Mouse (Mus musculus) naive thymus-derived CD4-positive, alpha-beta T cell, adult 2 months (primary cell): Measurements from ENCODE around the gene Rapgef2.

Experiments
- DNase-seq: peaks from one replicate; pipeline ENCODE4 v3.0.0-alpha.2; 2011; ENCODE audit warnings: low read depth

The Rapgef2 gene

DNA sequence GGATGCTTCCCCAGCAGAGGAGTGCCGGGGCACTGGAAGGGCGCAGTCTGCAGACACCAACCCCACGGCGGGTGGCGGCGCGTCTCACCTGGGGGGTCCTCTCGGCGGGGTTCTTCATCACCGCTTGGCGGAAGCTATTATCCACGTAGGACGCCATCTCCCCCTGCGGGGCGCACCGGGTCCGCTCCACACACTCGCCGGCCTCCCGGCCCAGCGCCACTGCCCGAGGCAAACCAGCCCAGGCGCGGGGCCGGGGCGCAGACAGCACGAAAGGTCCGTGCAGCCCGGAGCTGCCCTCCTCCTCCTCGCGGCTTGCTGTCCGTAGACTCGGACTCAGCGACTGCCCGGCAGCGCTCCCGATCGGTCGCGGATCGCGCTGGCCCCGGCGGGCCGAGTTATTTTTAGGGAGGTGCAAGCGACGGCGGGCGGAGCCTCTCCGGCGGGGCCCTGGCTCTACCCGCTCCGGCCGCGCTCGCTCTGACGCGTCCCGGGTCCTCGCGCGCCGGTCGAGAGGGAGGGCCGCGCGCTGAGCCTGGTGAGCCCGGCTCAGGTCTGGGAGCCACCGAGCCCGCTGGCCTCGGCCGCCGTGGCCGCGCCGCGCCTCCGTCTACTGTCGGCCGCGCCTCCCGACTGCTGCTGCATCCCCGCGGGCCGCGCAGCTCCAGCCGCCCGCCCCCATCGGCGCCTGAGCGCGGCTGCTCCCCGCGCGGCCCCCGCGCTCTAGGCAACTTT, at the start of gene Rapgef2:
Rapgef2 (minus strand) TSS at position 142 of the 732 bp plus-strand sequence.
- peak; percentile 64 for DNase-seq

DNA sequence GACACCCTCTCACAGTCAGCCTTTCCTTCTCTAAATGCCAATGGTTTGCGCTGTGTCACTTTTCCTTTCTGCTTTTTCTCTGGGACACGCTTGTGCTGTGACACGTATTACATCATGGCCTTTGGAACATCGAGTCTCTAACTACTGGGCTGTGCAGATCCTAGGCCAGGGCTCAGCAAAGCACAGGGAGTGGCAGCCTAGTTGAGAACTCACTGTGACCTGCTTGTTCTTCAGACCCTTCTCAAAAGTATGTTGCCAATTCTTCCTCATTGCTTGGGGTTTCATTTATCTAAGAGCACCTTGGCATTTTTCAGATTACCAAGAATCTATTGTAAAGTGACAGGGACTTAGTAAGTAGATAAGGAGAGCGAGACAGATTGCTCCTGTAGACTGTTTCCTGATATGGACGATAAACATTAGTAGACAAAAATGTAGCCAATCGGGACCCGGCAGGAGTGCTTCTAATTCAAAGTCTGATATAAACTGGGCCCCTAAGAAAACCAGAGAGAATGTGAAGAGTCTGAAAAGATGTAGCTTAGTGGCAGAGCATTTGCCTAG, 47.4 kb upstream of the Rapgef2 start:
- DNase-seq = no peak

DNA sequence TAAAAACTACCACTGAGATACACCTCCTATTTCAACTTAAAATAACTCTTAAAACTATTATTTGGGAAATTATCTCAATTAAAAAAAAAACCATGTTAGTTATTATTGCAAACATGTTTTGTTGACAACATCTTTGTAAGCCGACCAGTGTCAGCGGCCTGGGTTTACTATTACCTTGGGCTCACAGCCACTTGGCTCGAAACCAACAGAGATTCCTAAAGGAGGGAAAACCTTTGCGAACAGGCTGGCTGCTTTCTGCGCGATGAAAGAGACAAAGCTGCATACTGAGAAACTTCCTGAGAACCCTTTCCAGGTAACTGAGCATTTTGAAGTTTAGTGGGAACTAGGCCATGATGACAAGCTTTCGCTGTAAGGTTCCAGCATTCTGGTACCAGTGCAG, 46.7 kb upstream of the Rapgef2 start:
- no peak for DNase-seq

DNA sequence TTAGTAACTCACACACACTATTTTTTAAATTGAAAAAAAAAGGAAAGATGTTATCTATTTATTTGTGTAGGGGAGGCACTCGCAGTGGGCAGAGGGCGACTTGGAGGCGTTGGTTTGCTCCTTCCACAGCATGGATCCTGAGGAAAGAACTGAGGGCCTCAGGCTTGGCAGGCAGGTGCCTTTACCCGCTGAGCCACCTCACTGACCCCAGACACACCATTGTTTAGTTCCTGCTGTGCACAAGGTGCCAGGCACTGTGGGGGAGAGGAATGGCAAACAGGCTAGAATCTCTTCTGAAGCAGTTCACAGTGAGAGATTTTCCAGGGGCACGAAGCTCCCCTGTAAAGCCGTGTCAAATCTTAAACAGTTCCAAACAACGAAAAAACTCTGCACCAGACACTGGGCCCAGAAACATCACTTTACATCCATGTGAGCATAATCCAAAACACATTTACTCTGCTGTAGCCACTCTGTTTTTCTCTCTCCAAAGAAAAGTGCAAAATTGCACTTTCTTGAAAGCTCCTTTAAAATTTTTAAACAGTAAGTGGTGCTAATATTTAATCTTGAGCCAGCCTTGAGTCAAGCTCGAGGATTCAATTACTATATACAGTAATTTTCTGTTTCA, 43.5 kb upstream of the Rapgef2 start:
- no peak for DNase-seq

DNA sequence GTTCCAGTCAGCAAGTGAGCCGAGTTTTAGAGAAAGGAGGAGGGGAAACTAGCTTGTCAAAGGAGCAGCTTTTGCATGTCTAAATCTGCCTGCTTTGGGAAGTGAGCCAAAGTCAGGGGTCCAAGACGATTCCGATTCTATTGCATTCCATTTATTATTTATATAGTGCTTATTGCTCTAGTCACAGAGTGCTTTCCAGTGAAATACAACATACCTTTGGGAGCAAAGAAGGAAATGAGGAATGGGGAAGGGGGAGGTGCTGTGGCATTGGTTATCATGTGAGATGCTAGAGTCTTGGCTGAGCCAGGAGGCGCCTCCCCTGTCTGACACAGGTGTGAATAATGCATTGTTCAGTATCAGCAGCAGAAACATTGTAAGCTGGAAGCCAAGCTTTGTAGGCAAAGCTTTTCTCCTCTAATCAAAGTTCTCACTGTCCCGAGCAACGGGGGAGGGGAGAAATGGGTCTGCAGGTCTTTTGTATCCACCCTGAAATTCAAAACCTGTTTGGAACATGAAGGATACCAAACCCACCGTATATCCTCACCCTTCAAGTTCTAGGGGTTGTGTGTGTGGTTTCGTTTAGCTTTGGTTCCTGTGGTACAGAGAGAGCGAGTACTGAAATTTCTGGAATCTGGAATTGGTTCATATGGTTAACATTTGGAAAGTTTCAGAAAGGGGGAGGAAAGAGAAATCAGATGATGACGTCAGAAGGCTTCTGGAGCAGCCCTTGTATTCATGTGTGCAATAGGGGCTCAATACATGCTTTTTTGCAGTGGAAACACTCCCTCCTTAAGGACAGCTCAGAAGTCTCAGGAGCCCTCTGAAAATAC, 38.6 kb upstream of the Rapgef2 start:
- no peak for DNase-seq

DNA sequence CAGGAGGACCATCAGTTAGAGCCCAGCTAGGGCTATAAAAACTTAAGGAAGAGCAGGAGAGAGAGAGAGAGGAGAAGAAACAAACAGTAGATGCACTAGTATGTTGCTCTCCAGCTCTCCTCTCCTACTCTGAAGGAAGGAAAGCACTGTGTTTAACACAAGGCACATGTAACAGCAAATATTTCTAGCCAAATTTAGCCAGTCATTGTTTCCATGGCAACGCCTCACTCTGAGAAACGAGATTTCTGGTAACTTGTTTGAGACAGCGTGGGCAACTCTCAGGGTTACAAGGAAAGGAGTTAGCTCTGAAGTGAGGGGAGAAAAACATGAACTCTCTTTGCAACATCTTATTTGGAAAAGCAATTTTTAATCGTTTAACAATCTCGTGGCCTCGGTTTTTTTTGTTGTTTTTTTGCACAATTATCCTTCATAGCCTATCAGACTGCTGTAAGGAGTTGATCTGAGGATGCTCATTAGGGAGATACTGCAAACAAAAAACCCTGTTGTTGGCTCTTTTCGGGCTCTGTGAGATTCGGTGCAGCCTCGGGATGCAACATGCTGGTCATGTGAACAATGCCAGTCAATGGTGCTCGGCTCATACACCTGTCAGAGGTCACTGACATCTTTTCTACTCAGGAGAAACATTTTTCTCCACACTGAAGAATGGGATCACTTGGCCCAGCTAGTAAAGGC, 27.8 kb upstream of the Rapgef2 start:
- DNase-seq = no peak

DNA sequence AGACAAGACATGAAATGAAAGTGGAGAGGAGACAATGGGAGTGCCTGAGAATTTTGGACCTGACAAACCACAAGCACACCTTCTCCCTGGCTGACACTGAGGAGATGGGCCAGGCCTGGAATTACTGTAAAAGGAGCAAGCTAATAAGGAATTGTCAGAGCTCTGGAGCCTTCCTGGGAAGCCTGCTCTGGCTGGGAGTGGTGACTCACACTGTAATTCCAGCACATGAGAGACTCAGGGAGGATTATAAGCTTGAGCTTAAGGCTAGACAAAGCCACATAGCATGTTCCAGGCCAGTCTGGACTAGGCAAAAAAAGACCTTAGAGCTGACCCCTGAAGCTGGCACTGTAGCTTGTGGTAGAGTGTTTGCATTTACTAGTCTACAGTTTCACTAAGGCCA, 25.6 kb upstream of the Rapgef2 start:
- DNase-seq = no peak

DNA sequence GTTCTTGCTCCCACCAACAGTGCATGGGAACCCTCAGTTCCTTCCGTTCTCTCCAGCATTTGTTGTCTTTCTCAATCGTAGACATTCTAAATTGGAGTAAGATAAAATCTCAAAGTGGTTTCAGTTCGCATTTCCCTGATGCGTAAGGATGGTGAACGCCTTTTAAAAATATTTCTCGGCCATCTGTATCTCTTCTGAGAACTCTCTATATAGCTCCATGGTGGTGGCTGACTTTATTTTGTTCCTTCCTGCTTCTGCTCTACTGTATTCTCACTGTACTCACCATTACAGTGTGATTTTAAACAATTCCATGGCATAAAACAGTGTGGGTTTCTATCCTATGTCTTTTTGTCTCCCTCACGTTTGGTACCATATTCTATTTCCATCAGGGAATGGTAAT, 23.9 kb upstream of the Rapgef2 start:
- DNase-seq = no peak

DNA sequence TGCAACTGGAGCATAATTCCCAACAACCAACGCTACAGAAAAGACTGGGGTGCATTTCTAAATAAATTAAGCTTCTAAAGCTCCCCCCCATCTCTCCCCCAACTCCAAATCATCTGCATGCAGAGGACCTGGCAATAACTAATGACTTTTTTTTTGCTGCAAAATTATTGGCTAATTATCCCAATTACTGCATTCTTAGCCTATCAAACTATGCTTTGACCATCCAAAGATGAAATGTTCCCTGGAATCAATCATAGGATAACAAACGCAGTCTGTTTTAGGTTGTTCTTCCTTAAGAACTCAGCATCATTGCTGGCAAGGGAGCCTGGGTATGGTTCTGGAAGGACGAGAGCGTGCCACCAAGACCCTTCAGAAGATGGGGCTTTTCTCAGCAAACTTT, 22.3 kb upstream of the Rapgef2 start:
- DNase-seq = no peak

DNA sequence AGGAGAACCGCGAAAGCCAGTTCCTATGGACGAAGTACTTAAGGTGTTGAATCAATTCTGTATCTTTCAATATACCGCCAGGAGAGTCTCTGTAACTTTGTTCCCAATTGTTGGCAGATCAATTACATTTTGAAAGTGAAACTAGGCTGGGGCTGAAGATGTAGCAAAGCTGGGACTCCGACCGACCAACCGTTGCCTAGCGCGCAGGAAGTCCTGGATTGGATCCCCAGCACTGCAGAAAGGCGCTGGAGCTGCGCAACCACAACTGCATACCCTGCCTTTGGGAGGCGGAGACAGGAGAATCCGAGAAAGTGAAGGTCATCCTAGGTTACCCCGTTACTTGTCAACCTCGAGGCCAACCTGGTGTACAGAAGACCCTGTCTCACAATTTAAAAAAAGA, 13.1 kb upstream of the Rapgef2 start:
- DNase-seq = no peak

DNA sequence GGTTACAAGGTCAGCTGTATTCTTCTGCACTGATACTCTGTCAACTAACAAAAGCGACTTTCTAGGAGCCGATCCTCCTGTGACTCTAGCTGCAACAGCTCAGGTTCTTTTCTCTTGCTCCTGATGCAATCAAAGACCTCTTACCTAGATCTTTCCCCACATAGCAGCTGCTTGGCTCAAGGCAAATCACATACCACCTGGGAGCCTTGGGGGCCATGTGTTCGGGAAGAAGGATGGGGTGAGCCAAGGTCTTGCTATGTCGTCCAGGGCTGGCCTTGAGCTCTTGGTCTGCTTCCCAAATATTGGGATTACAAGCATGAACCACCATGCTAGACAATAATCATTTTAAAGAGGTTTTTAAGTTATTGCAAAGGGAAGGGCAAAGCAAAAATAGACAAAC, 11.0 kb upstream of the Rapgef2 start:
- no peak for DNase-seq

DNA sequence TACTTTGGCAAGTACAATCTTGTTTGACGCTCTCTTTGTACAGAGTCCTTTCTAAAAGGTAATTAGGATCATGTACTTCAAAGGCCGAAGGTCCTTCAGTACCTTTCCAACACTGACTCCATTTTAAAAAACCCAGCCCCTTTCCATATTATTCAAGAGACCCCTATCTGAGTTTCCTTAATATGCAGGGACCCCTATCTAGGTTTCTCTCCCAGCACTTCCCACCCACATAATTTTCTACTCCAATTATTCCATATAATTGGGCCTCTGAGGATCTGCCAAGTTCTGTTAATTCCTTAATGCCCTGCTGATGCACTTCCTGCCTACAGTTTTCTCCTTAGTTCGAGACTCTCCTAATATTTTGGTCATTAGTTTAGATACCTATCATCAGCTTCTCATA, 10.3 kb upstream of the Rapgef2 start:
- no peak for DNase-seq

DNA sequence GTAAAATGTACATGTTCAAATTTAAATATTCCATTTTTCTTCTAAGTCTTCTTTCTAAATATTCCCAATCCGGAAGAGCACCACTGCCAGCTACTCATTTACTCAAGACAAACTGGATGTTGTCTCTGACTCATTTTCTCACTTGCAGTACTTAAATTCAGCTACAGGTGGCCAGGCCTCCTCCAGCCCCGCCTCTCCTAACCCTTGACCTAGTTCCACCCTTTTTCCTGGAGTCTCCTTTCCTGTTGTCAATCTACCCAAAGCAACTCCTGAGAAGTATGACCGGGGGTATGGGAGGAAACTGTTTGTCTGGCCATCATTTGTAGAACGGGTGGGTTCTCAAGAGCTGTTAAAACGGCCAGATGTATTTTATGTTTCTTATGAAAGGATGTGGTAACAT, 9.7 kb upstream of the Rapgef2 start:
- DNase-seq = no peak

DNA sequence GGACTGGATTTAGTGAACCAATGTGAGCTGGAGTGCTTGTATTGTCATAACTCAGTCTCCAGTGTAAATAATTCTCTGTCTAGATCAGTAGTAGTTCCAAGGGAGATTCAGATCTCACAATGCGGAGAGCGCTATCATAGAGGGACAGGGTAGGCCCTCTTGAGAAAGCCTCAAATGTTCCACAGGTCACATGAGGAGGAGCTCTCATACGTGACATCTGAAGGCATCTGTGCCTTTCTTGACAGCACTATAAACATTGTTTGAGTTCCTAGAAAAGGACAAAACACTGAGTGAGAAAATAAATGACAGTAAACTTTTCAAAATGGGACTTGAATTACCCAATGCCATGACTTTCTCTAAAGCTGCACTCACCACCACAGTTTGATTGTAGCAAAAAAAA, 8.4 kb upstream of the Rapgef2 start:
- no peak for DNase-seq

DNA sequence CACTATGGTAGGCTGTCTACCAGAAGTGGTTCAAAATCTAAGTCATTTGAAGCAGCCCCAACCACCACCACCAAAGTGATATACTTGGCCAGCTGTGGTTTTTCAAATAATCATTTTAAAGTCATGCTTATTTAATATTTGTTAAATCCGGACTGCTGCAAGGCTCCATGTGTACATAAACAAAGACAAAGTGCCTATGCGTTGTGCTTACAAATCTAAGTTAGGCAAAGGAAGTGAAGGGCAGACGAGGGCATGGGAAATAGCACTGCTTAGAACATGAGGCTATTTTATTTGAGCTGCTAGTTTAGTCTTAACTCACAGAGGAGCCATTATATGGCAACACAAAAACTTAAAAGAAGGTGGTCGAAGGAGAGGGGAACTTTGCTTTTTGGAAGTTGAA, 6.7 kb upstream of the Rapgef2 start:
- no peak for DNase-seq

DNA sequence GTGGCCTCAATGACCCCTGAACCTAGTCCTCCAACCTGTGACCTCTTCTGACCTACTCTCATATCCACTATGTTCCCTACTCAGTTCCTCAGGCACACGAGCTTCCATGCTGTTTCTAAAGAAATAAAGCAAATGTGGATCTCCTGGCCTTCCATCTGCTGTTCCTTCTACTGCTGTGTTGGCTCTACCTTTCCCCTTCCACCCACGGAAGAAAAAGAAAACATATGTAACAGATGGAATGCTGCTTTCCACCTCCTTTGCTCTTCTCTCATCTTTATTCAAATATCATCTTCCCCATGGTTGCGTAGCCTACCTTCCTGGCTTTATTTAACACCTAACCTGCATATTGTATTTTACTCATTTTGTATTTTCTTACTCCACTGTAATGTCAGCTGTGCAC, 2.7 kb upstream of the Rapgef2 start:
- no peak for DNase-seq

DNA sequence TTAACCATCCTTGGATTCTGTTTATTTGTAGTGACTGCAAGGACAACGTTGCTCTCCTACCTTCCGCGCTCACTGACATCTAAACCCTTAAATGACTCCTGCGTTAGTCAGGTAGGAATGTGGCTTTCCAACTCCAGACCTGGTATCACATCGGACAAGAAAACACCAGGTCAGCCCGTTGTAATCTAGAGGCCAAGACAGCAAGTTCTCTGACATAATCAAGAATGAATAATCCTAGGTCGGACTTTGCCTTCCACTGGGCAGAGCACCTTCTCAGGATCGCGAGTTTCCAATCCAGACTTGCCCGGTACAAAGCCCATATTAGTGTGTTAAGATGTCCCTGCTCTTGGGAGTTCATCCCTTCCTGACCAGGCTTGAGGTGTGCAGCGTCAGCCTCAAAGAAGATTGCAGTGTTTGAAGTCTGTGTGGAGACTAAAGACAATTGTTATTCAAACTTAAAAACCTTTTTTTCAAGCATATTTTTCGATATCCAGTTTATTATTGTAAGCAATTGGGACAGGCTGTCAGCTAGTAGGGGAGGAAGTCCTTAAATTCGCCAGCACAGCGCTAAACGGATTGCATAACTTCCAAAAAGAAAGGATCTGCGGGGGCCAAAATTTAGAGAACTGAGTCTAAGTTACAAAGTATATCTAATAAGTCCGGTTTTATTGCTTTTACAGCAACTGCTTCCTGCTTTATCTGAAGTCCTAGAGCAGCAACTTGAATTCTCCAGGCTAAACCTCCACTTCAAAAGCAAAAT, 1.6 kb upstream of the Rapgef2 start:
- DNase-seq = no peak

DNA sequence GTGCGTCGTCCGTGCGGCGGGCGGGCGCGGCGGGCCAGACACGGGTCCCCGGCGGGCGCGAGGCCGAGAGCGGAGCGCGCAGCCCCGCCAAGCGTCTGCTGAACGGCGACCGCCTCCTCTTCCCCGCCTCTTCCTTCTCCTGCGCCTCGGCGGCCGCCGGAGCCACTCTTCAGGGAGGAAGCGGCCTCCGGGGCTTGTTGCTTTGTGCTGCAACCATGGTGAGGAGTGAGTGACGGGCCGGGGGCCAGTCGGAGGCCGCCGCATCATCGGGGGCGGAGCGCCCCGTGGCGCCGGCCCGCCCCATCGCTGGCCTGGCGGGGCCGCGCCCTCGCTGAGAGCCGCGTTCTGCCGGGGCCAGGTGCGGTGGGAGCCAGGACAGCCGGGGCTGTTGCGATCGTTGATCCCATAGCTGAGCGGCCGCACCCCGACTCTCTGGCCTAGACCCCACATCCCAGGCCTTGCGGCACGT, 825 bp upstream of the Rapgef2 start:
- peak; percentile 94 for DNase-seq

DNA sequence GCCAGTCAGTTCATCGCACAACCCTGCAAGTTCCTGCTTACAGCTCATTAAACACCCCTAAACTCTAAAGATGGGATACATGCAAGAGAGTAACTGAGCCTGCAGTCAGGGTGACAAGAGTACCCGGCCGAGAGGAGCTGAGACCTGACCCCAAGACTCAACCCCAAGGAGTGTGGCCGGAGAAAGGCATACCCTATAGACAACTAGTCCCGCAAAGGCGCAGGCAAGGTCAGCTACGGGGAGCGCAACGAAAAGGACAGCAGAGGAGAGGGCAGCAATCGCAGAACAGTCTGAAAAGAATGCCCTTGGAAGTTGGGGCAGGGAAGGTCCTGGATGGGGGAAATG, 314 bp downstream of the Rapgef2 start:
- DNase-seq = no peak

DNA sequence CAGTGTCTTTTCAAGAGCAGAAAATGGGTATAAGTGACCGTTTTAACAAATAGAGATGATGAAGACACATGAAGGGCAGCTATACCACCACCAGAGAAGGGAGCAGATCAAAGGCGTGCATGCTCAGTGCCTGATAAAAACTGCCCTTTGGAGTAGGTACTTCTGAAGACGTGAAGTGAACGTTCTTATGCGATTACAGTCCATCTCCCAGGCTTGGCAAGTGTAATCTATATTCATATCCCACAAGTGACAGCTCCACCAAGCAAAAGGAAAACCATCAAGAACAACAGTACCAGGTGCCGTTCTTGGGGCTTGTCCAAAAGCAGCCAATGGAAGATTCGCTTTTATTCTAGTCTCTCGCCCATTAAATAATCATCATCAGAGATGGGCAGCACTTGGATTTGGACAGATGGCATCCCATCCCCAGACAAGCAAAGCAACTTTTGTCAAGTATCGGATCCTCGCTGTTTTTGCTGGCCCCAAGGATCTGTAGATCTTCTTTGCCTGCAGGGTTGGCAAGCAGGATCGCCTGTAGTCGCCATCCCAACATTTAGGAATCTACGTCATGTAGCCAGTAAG, 1.1 kb downstream of the Rapgef2 start:
- peak; percentile 26 for DNase-seq

DNA sequence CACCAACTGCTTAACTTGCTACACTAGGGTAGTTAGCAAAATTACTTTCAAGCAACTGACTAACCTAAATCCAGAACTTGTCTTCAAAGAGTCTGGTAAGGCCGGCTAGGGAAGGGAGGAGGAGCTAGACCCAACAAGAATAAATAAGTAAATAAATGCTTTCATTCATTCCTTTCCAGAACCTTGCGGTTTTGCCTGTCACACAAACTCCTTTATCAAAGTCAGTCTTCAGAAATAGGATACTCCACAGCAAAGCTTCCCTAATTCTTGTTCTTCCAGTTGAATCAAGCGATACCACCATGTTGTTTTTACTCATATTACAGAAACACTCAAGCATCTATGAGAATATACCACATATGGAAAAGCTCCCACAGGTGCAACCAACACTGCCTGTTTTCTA, 2.3 kb downstream of the Rapgef2 start:
- no peak for DNase-seq
